Mouse (Mus musculus) regulatory T cell (primary cell): Measurements from ENCODE around the gene Ralgps1.
"Not testable (repeated sequence)": the region's sequence is repeated elsewhere in the genome, so short reads cannot be mapped to it uniquely, and the experiment has no call there.

Experiments used
- in situ Hi-C: fragments of 300-600 bp; cut with MboI, MseI; formaldehyde crosslinking; loops from one replicate; pipeline ENCODE4 v1.15.1; 2025; ENCODE audit warnings: high pct_unique_total_duplicates

Ralgps1 gene

GRCm38 (mm10) chr2:33323043-33323625 is 48.2 kb downstream of the Ralgps1 start:
- in situ Hi-C loops: not testable (repeated sequence)

- in situ Hi-C loops: no loop called here
Observed at GRCm38 (mm10) chr2:33321641-33322040, 49.6 kb downstream of the Ralgps1 start.

- in situ Hi-C loops: no loop called here
Observed at GRCm38 (mm10) chr2:33321031-33321430, 50.3 kb downstream of the Ralgps1 start.

GRCm38 (mm10) chr2:33320568-33320967 is 50.7 kb downstream of the Ralgps1 start:
- in situ Hi-C loops: no loop called here

- in situ Hi-C loops: no loop called here
Observed at GRCm38 (mm10) chr2:33319934-33320333, 51.4 kb downstream of the Ralgps1 start.

GRCm38 (mm10) chr2:33319455-33319854 is 51.8 kb downstream of the Ralgps1 start:
- in situ Hi-C loops: no loop called here

- in situ Hi-C loops: no loop called here
Observed at GRCm38 (mm10) chr2:33318491-33318964, 52.8 kb downstream of the Ralgps1 start.

- in situ Hi-C loops: no loop called here
Observed at GRCm38 (mm10) chr2:33316516-33316915, 54.8 kb downstream of the Ralgps1 start.

GRCm38 (mm10) chr2:33316063-33316405 is 55.3 kb downstream of the Ralgps1 start:
- in situ Hi-C loops: no loop called here

GRCm38 (mm10) chr2:33315233-33316062 is 55.8 kb downstream of the Ralgps1 start:
- in situ Hi-C loops: no loop called here

- in situ Hi-C loops: no loop called here
Observed at GRCm38 (mm10) chr2:33309426-33309825, 61.9 kb downstream of the Ralgps1 start.

- in situ Hi-C loops: no loop called here
Observed at GRCm38 (mm10) chr2:33306565-33306964, 64.7 kb downstream of the Ralgps1 start.

GRCm38 (mm10) chr2:33303416-33303947 is 67.8 kb downstream of the Ralgps1 start:
- in situ Hi-C loops: no loop called here

- in situ Hi-C loops: no loop called here
Observed at GRCm38 (mm10) chr2:33302828-33303227, 68.5 kb downstream of the Ralgps1 start.

GRCm38 (mm10) chr2:33302405-33302804 is 68.9 kb downstream of the Ralgps1 start:
- in situ Hi-C loops: no loop called here

GRCm38 (mm10) chr2:33300371-33301046 is 70.8 kb downstream of the Ralgps1 start:
- in situ Hi-C loops: no loop called here

- in situ Hi-C loops: no loop called here
Observed at GRCm38 (mm10) chr2:33298928-33299327, 72.4 kb downstream of the Ralgps1 start.

- in situ Hi-C loops: no loop called here
Observed at GRCm38 (mm10) chr2:33295115-33295514, 76.2 kb downstream of the Ralgps1 start.

GRCm38 (mm10) chr2:33292057-33292456 is 79.2 kb downstream of the Ralgps1 start:
- in situ Hi-C loops: no loop called here

- in situ Hi-C loops: no loop called here
Observed at GRCm38 (mm10) chr2:33290491-33290890, 80.8 kb downstream of the Ralgps1 start.

- in situ Hi-C loops: no loop called here
Observed at GRCm38 (mm10) chr2:33288837-33289236, 82.4 kb downstream of the Ralgps1 start.

- in situ Hi-C loops: no loop called here
Observed at GRCm38 (mm10) chr2:33283674-33284073, 87.6 kb downstream of the Ralgps1 start.
